Mouse (Mus musculus) intestine, embryonic 14.5 days (tissue): ENCODE measurements around the gene Atrnl1. TPM values are rescaled to one million over a fixed set of nuclear protein-coding genes. Genes with fewer than 3 reads are reported as not detected.
A peak's percentile ranks its signal among the peaks of the same experiment; 100 is the strongest.

Experiments used
- ATAC-seq: fragments of 200-750 bp; cut with Nextera tagmentation; replicated peaks from 2 replicates; pipeline ENCODE4 v1.8.0; 2017; ENCODE audit warnings: low read depth, moderate number of reproducible peaks, moderate TSS enrichment, moderate library complexity; ENCODE audit not compliant: low FRiP score, low TSS enrichment
- DNase-seq: peaks from one replicate; pipeline ENCODE4 v3.0.0-alpha.2; 2018; ENCODE audit warnings: low spot score
- H3K27ac ChIP-seq: fragments of 300-500 bp; sonication (generic); 2 replicates; pipeline ENCODE4 v1.5.1; 2014; ENCODE audit warnings: low read depth, mild to moderate bottlenecking, control low read depth
- H3K27me3 ChIP-seq: fragments of 300-500 bp; sonication (generic); replicated peaks from 2 replicates; pipeline ENCODE4 v1.6.1; 2014; ENCODE audit warnings: low read length, control low read depth; ENCODE audit not compliant: control insufficient read depth, insufficient read depth
- H3K36me3 ChIP-seq: fragments of 300-500 bp; sonication (generic); 2 replicates; pipeline ENCODE4 v1.6.1; 2014; ENCODE audit warnings: low read length, control low read depth; ENCODE audit not compliant: control insufficient read depth, insufficient read depth
- H3K4me1 ChIP-seq: fragments of 300-500 bp; sonication (generic); replicated peaks from 2 replicates; pipeline ENCODE4 v1.6.1; 2014; ENCODE audit warnings: low read length, control low read depth, mixed read lengths; ENCODE audit not compliant: control insufficient read depth, insufficient read depth
- H3K4me2 ChIP-seq: fragments of 300-500 bp; sonication (generic); 2 replicates; pipeline ENCODE4 v1.6.1; 2014; ENCODE audit warnings: low read length
- H3K4me3 ChIP-seq: fragments of 300-500 bp; sonication (generic); 2 replicates; pipeline ENCODE4 v1.5.1; 2014; ENCODE audit warnings: low read depth, low read length, control low read depth, mixed read lengths
- H3K9ac ChIP-seq: fragments of 300-500 bp; sonication (generic); 2 replicates; pipeline ENCODE4 v1.6.1; 2014; ENCODE audit warnings: mild to moderate bottlenecking, low read length
- H3K9me3 ChIP-seq: fragments of 300-500 bp; sonication (generic); 2 replicates; pipeline ENCODE4 v1.6.1; 2016; ENCODE audit warnings: low read length, control low read depth; ENCODE audit not compliant: control insufficient read depth
- WGBS: fragments of 180-500 bp; shearing (Covaris S2); extraction: QIAGEN DNeasy Blood & Tissue Kit; methylation state at CpG from one replicate; pipeline ENCODE4 v1.1.7; 2014; 5-methylcytosine and 5-hydroxymethylcytosine counted together
- polyA plus RNA-seq: library from polyadenylated mRNA; unstranded; fragments of >200 nt; fragmentation: Nextera tagmentation; extraction: Ambion mirVana; gene quantifications from 2 replicates; pipeline ENCODE4 v1.2.1, GENCODE M21; 2014

Atrnl1 gene
- polyA plus RNA-seq, 1 experiment from 2014 or later = 7.4 TPM

- Histone ChIP-seq H3K4me2 (no peak overlapping the region), H3K27ac (no peak overlapping the region), H3K9me3 (no peaks in the 10 kb centered on the region), H3K4me3 (no peak overlapping the region), H3K36me3 (no peaks in the 10 kb centered on the region), H3K27me3 (no peaks in the 10 kb centered on the region), H3K4me1 (peaks cover 24% of the 10 kb centered on the region), H3K9ac (no peak overlapping the region)
- WGBS = 35% methylated on average over 15 of the region's 15 CpGs
- DNase-seq = no peak
- no peak for ATAC-seq
Measured at GRCm38 (mm10) chr19:58060854-58061358, 450.1 kb downstream of the Atrnl1 start.

- DNase-seq (no peak), ATAC-seq (no peak)
- Histone ChIP-seq H3K4me2 (no peak overlapping the region), H3K27me3 (no peaks in the 10 kb centered on the region), H3K9ac (no peak overlapping the region), H3K4me3 (no peak overlapping the region), H3K9me3 (no peaks in the 10 kb centered on the region), H3K4me1 (peaks cover 24% of the 10 kb centered on the region), H3K27ac (no peak overlapping the region), H3K36me3 (no peaks in the 10 kb centered on the region)
- WGBS = 79% methylated on average over 8 of the region's 8 CpGs
Measured at GRCm38 (mm10) chr19:58061933-58062332, 451.1 kb downstream of the Atrnl1 start.

GRCm38 (mm10) chr19:58063541-58063940 lies 452.7 kb downstream of the Atrnl1 start:
- peaks cover 31% of the 10 kb centered on the region for H3K4me1 ChIP-seq
- WGBS = 28% methylated on average over 6 of the region's 6 CpGs
- no peak for DNase-seq
- ATAC-seq = no peak
- H3K4me3 ChIP-seq = no peak overlapping the region
- no peaks in the 10 kb centered on the region for H3K9me3 ChIP-seq
- no peaks in the 10 kb centered on the region for H3K27me3 ChIP-seq
- H3K9ac ChIP-seq = no peak overlapping the region
- H3K4me2 ChIP-seq = no peak overlapping the region
- no peaks in the 10 kb centered on the region for H3K36me3 ChIP-seq
- H3K27ac ChIP-seq = no peak overlapping the region

GRCm38 (mm10) chr19:58064116-58065000 lies 453.5 kb downstream of the Atrnl1 start:
- no peaks in the 10 kb centered on the region for H3K36me3 ChIP-seq
- peaks cover 33% of the 10 kb centered on the region for H3K4me1 ChIP-seq
- H3K27me3 ChIP-seq = no peaks in the 10 kb centered on the region
- no peak overlapping the region for H3K4me3 ChIP-seq
- H3K4me2 ChIP-seq = no peak overlapping the region
- H3K9me3 ChIP-seq = no peaks in the 10 kb centered on the region
- no peak for DNase-seq
- no peak overlapping the region for H3K27ac ChIP-seq
- 31% methylated on average over 16 of the region's 16 CpGs for WGBS
- no peak for ATAC-seq
- no peak overlapping the region for H3K9ac ChIP-seq

- Histone ChIP-seq H3K9me3 (no peaks in the 10 kb centered on the region), H3K27me3 (no peaks in the 10 kb centered on the region), H3K27ac (no peak overlapping the region), H3K4me2 (no peak overlapping the region), H3K36me3 (no peaks in the 10 kb centered on the region), H3K4me1 (peaks cover 34% of the 10 kb centered on the region), H3K9ac (no peak overlapping the region), H3K4me3 (no peak overlapping the region)
- DNase-seq (no peak), ATAC-seq (no peak)
- 64% methylated on average over 5 of the region's 5 CpGs for WGBS
Measured at GRCm38 (mm10) chr19:58065001-58065314, 454.1 kb downstream of the Atrnl1 start.

- DNase-seq = no peak
- H3K4me3 ChIP-seq = no peak overlapping the region
- no peak for ATAC-seq
- H3K4me1 ChIP-seq = peaks cover 32% of the 10 kb centered on the region
- no peaks in the 10 kb centered on the region for H3K9me3 ChIP-seq
- H3K27me3 ChIP-seq = no peaks in the 10 kb centered on the region
- 73% methylated on average over 2 of the region's 2 CpGs for WGBS
- H3K27ac ChIP-seq = no peak overlapping the region
- H3K9ac ChIP-seq = no peak overlapping the region
- H3K4me2 ChIP-seq = no peak overlapping the region
- H3K36me3 ChIP-seq = no peaks in the 10 kb centered on the region
Measured at GRCm38 (mm10) chr19:58065514-58065913, 454.7 kb downstream of the Atrnl1 start.

GRCm38 (mm10) chr19:58068114-58068513 lies 457.3 kb downstream of the Atrnl1 start:
- H3K4me1 ChIP-seq = peaks cover 25% of the 10 kb centered on the region
- WGBS = 53% methylated on average over 2 of the region's 2 CpGs
- no peaks in the 10 kb centered on the region for H3K27me3 ChIP-seq
- no peaks in the 10 kb centered on the region for H3K36me3 ChIP-seq
- ATAC-seq = no peak
- DNase-seq = no peak
- no peak overlapping the region for H3K4me2 ChIP-seq
- no peak overlapping the region for H3K9ac ChIP-seq
- H3K9me3 ChIP-seq = no peaks in the 10 kb centered on the region
- no peak overlapping the region for H3K27ac ChIP-seq
- H3K4me3 ChIP-seq = no peak overlapping the region

- no peak for DNase-seq
- 43% methylated on average over 2 of the region's 2 CpGs for WGBS
- H3K9ac ChIP-seq = no peak overlapping the region
- no peaks in the 10 kb centered on the region for H3K27me3 ChIP-seq
- no peak overlapping the region for H3K4me2 ChIP-seq
- H3K4me1 ChIP-seq = peaks cover 22% of the 10 kb centered on the region
- H3K36me3 ChIP-seq = no peaks in the 10 kb centered on the region
- H3K4me3 ChIP-seq = no peak overlapping the region
- ATAC-seq = no peak
- H3K9me3 ChIP-seq = no peaks in the 10 kb centered on the region
- 0 out of 2 replicates have a peak overlapping the region, but pooled peaks have one; percentile 54 for H3K27ac ChIP-seq
Measured at GRCm38 (mm10) chr19:58068958-58069357, 458.1 kb downstream of the Atrnl1 start.

- H3K27me3 ChIP-seq = no peaks in the 10 kb centered on the region
- no peak overlapping the region for H3K9ac ChIP-seq
- H3K27ac ChIP-seq = no peak overlapping the region
- DNase-seq (no peak), ATAC-seq (no peak)
- H3K4me3 ChIP-seq = no peak overlapping the region
- WGBS = 60% methylated on average over 5 of the region's 5 CpGs
- H3K9me3 ChIP-seq = no peaks in the 10 kb centered on the region
- H3K4me1 ChIP-seq = peaks cover 17% of the 10 kb centered on the region; the same call in 1 of the 2 replicates
- H3K4me2 ChIP-seq = no peak overlapping the region
- no peaks in the 10 kb centered on the region for H3K36me3 ChIP-seq
Measured at GRCm38 (mm10) chr19:58072404-58072803, 461.6 kb downstream of the Atrnl1 start.
